Mouse (Mus musculus): ENCODE measurements at regions not wholly inside any gene's neighbourhood (a gene's known extent, or its start where the extent isn't known, plus 50 kb on each side); places are given as distances from the start of the nearest gene placed in this dataset.

GRCm38 (mm10) chr3:38382743-38383142 is 101.9 kb downstream of the Ankrd50 start:
- Histone ChIP-seq H3ac (ENCODE audit: control insufficient read depth, insufficient read length) (no peak overlapping the region), H3K27me3 (ENCODE audit: control insufficient read depth, insufficient read depth, insufficient read length) (no peaks in the 10 kb centered on the region), H3K36me3 (ENCODE audit: control insufficient read depth, insufficient read depth) (no peaks in the 10 kb centered on the region), H3K4me3 (no peak overlapping the region), H3K79me2 (ENCODE audit: control insufficient read depth, insufficient read depth) (no peaks in the 10 kb centered on the region), H3K4me2 (ENCODE audit: low read depth) (no peak overlapping the region)
- TF ChIP-seq TCF3 (IDR thresholded peaks at IDR 0.05; ENCODE audit: insufficient read length, low read depth) (no peak), MYOD1 (IDR thresholded peaks at IDR 0.05; ENCODE audit: control insufficient read depth in 1 of 3, insufficient read length in 2 of 3, low read depth in 2 of 3) (no peak), MYOG (IDR thresholded peaks at IDR 0.05; ENCODE audit: control insufficient read depth in 1 of 3, insufficient read depth in 1 of 3, insufficient read length in 2 of 3, low read depth in 2 of 3) (no peak), CEBPB (IDR thresholded peaks at IDR 0.05; ENCODE audit: insufficient read depth, poor library complexity, severe bottlenecking) (no peak), SRF (IDR thresholded peaks at IDR 0.05; ENCODE audit: control insufficient read depth, insufficient read length, low read depth) (no peak)

- H3K79me2 ChIP-seq (ENCODE audit: control insufficient read depth, insufficient read depth) = no peaks in the 10 kb centered on the region
- no peak overlapping the region for H3ac ChIP-seq (ENCODE audit: control insufficient read depth, insufficient read length)
- no peaks in the 10 kb centered on the region for H3K36me3 ChIP-seq (ENCODE audit: control insufficient read depth, insufficient read depth)
- TF ChIP-seq TCF12 (IDR thresholded peaks at IDR 0.05; ENCODE audit: insufficient read depth, poor library complexity, severe bottlenecking) = no peak
- no peak for TF ChIP-seq CEBPB (IDR thresholded peaks at IDR 0.05; ENCODE audit: insufficient read depth, poor library complexity, severe bottlenecking)
- TF ChIP-seq USF1 (IDR thresholded peaks at IDR 0.05; ENCODE audit: low read depth) = no peak
- TF ChIP-seq TCF3 (IDR thresholded peaks at IDR 0.05; ENCODE audit: insufficient read length, low read depth) = no peak
- TF ChIP-seq MAX (IDR thresholded peaks at IDR 0.05; ENCODE audit: low read depth) = no peak
- TF ChIP-seq POLR2AphosphoS2 (IDR thresholded peaks at IDR 0.05; ENCODE audit: insufficient read length, low read depth) = no peak
- no peak for TF ChIP-seq POLR2A (IDR thresholded peaks at IDR 0.05; ENCODE audit: insufficient read length, low read depth)
- TF ChIP-seq MYOD1 (IDR thresholded peaks at IDR 0.05; ENCODE audit: control insufficient read depth in 1 of 3, insufficient read length in 2 of 3, low read depth in 2 of 3) = no peak
- TF ChIP-seq MYOG (IDR thresholded peaks at IDR 0.05; ENCODE audit: control insufficient read depth in 1 of 3, insufficient read depth in 1 of 3, insufficient read length in 2 of 3, low read depth in 2 of 3) = no peak
- TF ChIP-seq REST (IDR thresholded peaks at IDR 0.05; ENCODE audit: insufficient read depth, insufficient read length) = no peak
- TF ChIP-seq SRF (IDR thresholded peaks at IDR 0.05; ENCODE audit: control insufficient read depth, insufficient read length, low read depth) = no peak
- TF ChIP-seq E2F4 (IDR thresholded peaks at IDR 0.05; ENCODE audit: insufficient read depth) = no peak
- H3K27me3 ChIP-seq (ENCODE audit: control insufficient read depth, insufficient read depth, insufficient read length) = no peaks in the 10 kb centered on the region
- H3K4me2 ChIP-seq (ENCODE audit: low read depth) = no peak overlapping the region
- no peak overlapping the region for H3K4me3 ChIP-seq
Measured at GRCm38 (mm10) chr3:38381623-38382022, 103.0 kb downstream of the Ankrd50 start.

GRCm38 (mm10) chr3:38373690-38374089 is 111.0 kb downstream of the Ankrd50 start:
- H3K36me3 ChIP-seq (ENCODE audit: control insufficient read depth, insufficient read depth) = no peaks in the 10 kb centered on the region
- no peak overlapping the region for H3ac ChIP-seq (ENCODE audit: control insufficient read depth, insufficient read length)
- H3K4me2 ChIP-seq (ENCODE audit: low read depth) = no peak overlapping the region
- H3K27me3 ChIP-seq (ENCODE audit: control insufficient read depth, insufficient read depth, insufficient read length) = no peaks in the 10 kb centered on the region
- no peak for TF ChIP-seq POLR2A (IDR thresholded peaks at IDR 0.05; ENCODE audit: insufficient read length, low read depth)
- TF ChIP-seq POLR2AphosphoS2 (IDR thresholded peaks at IDR 0.05; ENCODE audit: insufficient read length, low read depth) = no peak
- no peak for TF ChIP-seq REST (IDR thresholded peaks at IDR 0.05; ENCODE audit: insufficient read depth, insufficient read length)
- no peak for TF ChIP-seq TCF3 (IDR thresholded peaks at IDR 0.05; ENCODE audit: insufficient read length, low read depth)
- no peak for TF ChIP-seq SRF (IDR thresholded peaks at IDR 0.05; ENCODE audit: control insufficient read depth, insufficient read length, low read depth)
- no peak for TF ChIP-seq USF1 (IDR thresholded peaks at IDR 0.05; ENCODE audit: low read depth)
- no peak for TF ChIP-seq MAX (IDR thresholded peaks at IDR 0.05; ENCODE audit: low read depth)
- no peak for TF ChIP-seq E2F4 (IDR thresholded peaks at IDR 0.05; ENCODE audit: insufficient read depth)
- no peak for TF ChIP-seq CEBPB (IDR thresholded peaks at IDR 0.05; ENCODE audit: insufficient read depth, poor library complexity, severe bottlenecking)
- no peak for TF ChIP-seq TCF12 (IDR thresholded peaks at IDR 0.05; ENCODE audit: insufficient read depth, poor library complexity, severe bottlenecking)
- no peak for TF ChIP-seq MYOD1 (IDR thresholded peaks at IDR 0.05; ENCODE audit: control insufficient read depth in 1 of 3, insufficient read length in 2 of 3, low read depth in 2 of 3)
- TF ChIP-seq MYOG (IDR thresholded peaks at IDR 0.05; ENCODE audit: control insufficient read depth in 1 of 3, insufficient read depth in 1 of 3, insufficient read length in 2 of 3, low read depth in 2 of 3) = no peak
- no peak overlapping the region for H3K4me3 ChIP-seq
- no peaks in the 10 kb centered on the region for H3K79me2 ChIP-seq (ENCODE audit: control insufficient read depth, insufficient read depth)

GRCm38 (mm10) chr3:38371702-38372101 is 112.9 kb downstream of the Ankrd50 start:
- Histone ChIP-seq H3K4me2 (ENCODE audit: low read depth) (no peak overlapping the region), H3K79me2 (ENCODE audit: control insufficient read depth, insufficient read depth) (no peaks in the 10 kb centered on the region), H3ac (ENCODE audit: control insufficient read depth, insufficient read length) (no peak overlapping the region), H3K36me3 (ENCODE audit: control insufficient read depth, insufficient read depth) (no peaks in the 10 kb centered on the region), H3K27me3 (ENCODE audit: control insufficient read depth, insufficient read depth, insufficient read length) (no peaks in the 10 kb centered on the region), H3K4me3 (no peak overlapping the region)
- no peak for TF ChIP-seq TCF3 (IDR thresholded peaks at IDR 0.05; ENCODE audit: insufficient read length, low read depth)
- no peak for TF ChIP-seq REST (IDR thresholded peaks at IDR 0.05; ENCODE audit: insufficient read depth, insufficient read length)
- TF ChIP-seq POLR2A (IDR thresholded peaks at IDR 0.05; ENCODE audit: insufficient read length, low read depth) = no peak
- no peak for TF ChIP-seq SRF (IDR thresholded peaks at IDR 0.05; ENCODE audit: control insufficient read depth, insufficient read length, low read depth)
- no peak for TF ChIP-seq USF1 (IDR thresholded peaks at IDR 0.05; ENCODE audit: low read depth)
- TF ChIP-seq E2F4 (IDR thresholded peaks at IDR 0.05; ENCODE audit: insufficient read depth) = no peak
- no peak for TF ChIP-seq CEBPB (IDR thresholded peaks at IDR 0.05; ENCODE audit: insufficient read depth, poor library complexity, severe bottlenecking)

- TF ChIP-seq TCF3 (IDR thresholded peaks at IDR 0.05; ENCODE audit: insufficient read length, low read depth) = no peak
- TF ChIP-seq MAX (IDR thresholded peaks at IDR 0.05; ENCODE audit: low read depth) = no peak
- TF ChIP-seq USF1 (IDR thresholded peaks at IDR 0.05; ENCODE audit: low read depth) = no peak
- TF ChIP-seq POLR2A (IDR thresholded peaks at IDR 0.05; ENCODE audit: insufficient read length, low read depth) = no peak
- TF ChIP-seq REST (IDR thresholded peaks at IDR 0.05; ENCODE audit: insufficient read depth, insufficient read length) = no peak
- TF ChIP-seq POLR2AphosphoS2 (IDR thresholded peaks at IDR 0.05; ENCODE audit: insufficient read length, low read depth) = no peak
- TF ChIP-seq TCF12 (IDR thresholded peaks at IDR 0.05; ENCODE audit: insufficient read depth, poor library complexity, severe bottlenecking) = no peak
- TF ChIP-seq MYOD1 (IDR thresholded peaks at IDR 0.05; ENCODE audit: control insufficient read depth in 1 of 3, insufficient read length in 2 of 3, low read depth in 2 of 3) = no peak
- TF ChIP-seq SRF (IDR thresholded peaks at IDR 0.05; ENCODE audit: control insufficient read depth, insufficient read length, low read depth) = no peak
- no peak for TF ChIP-seq CEBPB (IDR thresholded peaks at IDR 0.05; ENCODE audit: insufficient read depth, poor library complexity, severe bottlenecking)
- TF ChIP-seq MYOG (IDR thresholded peaks at IDR 0.05; ENCODE audit: control insufficient read depth in 1 of 3, insufficient read depth in 1 of 3, insufficient read length in 2 of 3, low read depth in 2 of 3) = no peak
- no peak for TF ChIP-seq E2F4 (IDR thresholded peaks at IDR 0.05; ENCODE audit: insufficient read depth)
- no peaks in the 10 kb centered on the region for H3K79me2 ChIP-seq (ENCODE audit: control insufficient read depth, insufficient read depth)
- no peak overlapping the region for H3K4me3 ChIP-seq
- no peak overlapping the region for H3K4me2 ChIP-seq (ENCODE audit: low read depth)
- no peaks in the 10 kb centered on the region for H3K27me3 ChIP-seq (ENCODE audit: control insufficient read depth, insufficient read depth, insufficient read length)
- no peak overlapping the region for H3ac ChIP-seq (ENCODE audit: control insufficient read depth, insufficient read length)
- no peaks in the 10 kb centered on the region for H3K36me3 ChIP-seq (ENCODE audit: control insufficient read depth, insufficient read depth)
Measured at GRCm38 (mm10) chr3:38363888-38364287, 120.8 kb downstream of the Ankrd50 start.

All from myocyte (in vitro differentiated cells).